Mouse (Mus musculus): ENCODE data around the gene Mei1. TPM values are rescaled to one million over a fixed set of nuclear protein-coding genes. Genes with fewer than 3 reads are reported as not detected.

Mei1 gene
- total RNA-seq (2014; fragmentation: Nextera tagmentation) (not detected in 2 replicates), total RNA-seq (2017) (0.05 TPM in 1 of 2 replicates, not detected in the other), polyA plus RNA-seq (2012) (not detected in 2 replicates)

- H3K36me3 ChIP-seq (replicated peaks) = no peaks in the 10 kb centered on the region
- no peaks in the 10 kb centered on the region for H3K4me1 ChIP-seq (ENCODE audit: insufficient read depth, low read depth, low read length)
- DNase-seq (ENCODE audit: low spot score) (no peak), ATAC-seq (ENCODE audit: extremely low read depth, insufficient number of reproducible peaks, low FRiP score, poor library complexity, severe bottlenecking) (no peak)
- H3K9me3 ChIP-seq (replicated peaks) = no peaks in the 10 kb centered on the region
- H3K27me3 ChIP-seq (ENCODE audit: insufficient read depth, low read length) = peaks cover 45% of the 10 kb centered on the region
- TF ChIP-seq TAL1 (conservative IDR thresholded peaks at IDR 0.05; ENCODE audit: low read depth, low read length) (no peak), POLR2AphosphoS5 (IDR thresholded peaks at IDR 0.05; ENCODE audit: insufficient replicate concordance, low read depth, low read length) (no peak), GATA2 (IDR thresholded peaks at IDR 0.05; ENCODE audit: borderline replicate concordance, low read depth, low read length) (no peak), CTCF (IDR thresholded peaks at IDR 0.05; ENCODE audit: low read depth, low read length) (no peak)
- H3K4me3 ChIP-seq (ENCODE audit: low read depth, low read length) = no peak within 1 kb of the TSS
Observed at GRCm38 (mm10) chr15:82069898-82070297, at the start of gene Mei1. Gene Mei1 (plus strand): TSS chr15:82069996.

- DNase-seq (ENCODE audit: low spot score) (no peak), ATAC-seq (ENCODE audit: extremely low read depth, insufficient number of reproducible peaks, low FRiP score, poor library complexity, severe bottlenecking) (no peak)
- peaks cover 87% of the 10 kb centered on the region for H3K36me3 ChIP-seq (replicated peaks)
- no peaks in the 10 kb centered on the region for H3K27me3 ChIP-seq (ENCODE audit: insufficient read depth, low read length)
- H3K4me1 ChIP-seq (ENCODE audit: insufficient read depth, low read depth, low read length) = peaks cover 19% of the 10 kb centered on the region
- TF ChIP-seq POLR2AphosphoS5 (IDR thresholded peaks at IDR 0.05; ENCODE audit: insufficient replicate concordance, low read depth, low read length) = no peak
- TF ChIP-seq CTCF (IDR thresholded peaks at IDR 0.05; ENCODE audit: low read depth, low read length) = no peak
- no peak for TF ChIP-seq GATA1 (IDR thresholded peaks at IDR 0.05; ENCODE audit: borderline replicate concordance, low read length)
- no peak for TF ChIP-seq GATA2 (IDR thresholded peaks at IDR 0.05; ENCODE audit: borderline replicate concordance, low read depth, low read length)
- H3K4me3 ChIP-seq (ENCODE audit: low read depth, low read length) = no peak overlapping the region
- no peaks in the 10 kb centered on the region for H3K9me3 ChIP-seq (replicated peaks)
Observed at GRCm38 (mm10) chr15:82022535-82023088, 47.2 kb upstream of the Mei1 start.

GRCm38 (mm10) chr15:82023965-82024635 lies 45.7 kb upstream of the Mei1 start:
- H3K9me3 ChIP-seq (replicated peaks) = no peaks in the 10 kb centered on the region
- no peaks in the 10 kb centered on the region for H3K27me3 ChIP-seq (ENCODE audit: insufficient read depth, low read length)
- DNase-seq (ENCODE audit: low spot score) (no peak), ATAC-seq (ENCODE audit: extremely low read depth, insufficient number of reproducible peaks, low FRiP score, poor library complexity, severe bottlenecking) (no peak)
- TF ChIP-seq GATA2 (IDR thresholded peaks at IDR 0.05; ENCODE audit: borderline replicate concordance, low read depth, low read length) = no peak
- no peak for TF ChIP-seq CTCF (IDR thresholded peaks at IDR 0.05; ENCODE audit: low read depth, low read length)
- TF ChIP-seq POLR2AphosphoS5 (IDR thresholded peaks at IDR 0.05; ENCODE audit: insufficient replicate concordance, low read depth, low read length) = no peak
- TF ChIP-seq TAL1 (conservative IDR thresholded peaks at IDR 0.05; ENCODE audit: low read depth, low read length) = no peak
- no peak for TF ChIP-seq GATA1 (IDR thresholded peaks at IDR 0.05; ENCODE audit: borderline replicate concordance, low read length)
- peaks cover 94% of the 10 kb centered on the region for H3K36me3 ChIP-seq (replicated peaks)
- H3K4me3 ChIP-seq (ENCODE audit: low read depth, low read length) = no peak overlapping the region
- peaks cover 13% of the 10 kb centered on the region for H3K4me1 ChIP-seq (ENCODE audit: insufficient read depth, low read depth, low read length)

GRCm38 (mm10) chr15:82027276-82027675 lies 42.5 kb upstream of the Mei1 start:
- Histone ChIP-seq H3K27me3 (ENCODE audit: insufficient read depth, low read length) (no peaks in the 10 kb centered on the region), H3K4me3 (ENCODE audit: low read depth, low read length) (no peak overlapping the region), H3K9me3 (replicated peaks) (no peaks in the 10 kb centered on the region), H3K4me1 (ENCODE audit: insufficient read depth, low read depth, low read length) (peaks cover 14% of the 10 kb centered on the region), H3K36me3 (replicated peaks) (peaks cover 97% of the 10 kb centered on the region)
- DNase-seq (ENCODE audit: low spot score) (no peak), ATAC-seq (ENCODE audit: extremely low read depth, insufficient number of reproducible peaks, low FRiP score, poor library complexity, severe bottlenecking) (no peak)
- no peak for TF ChIP-seq POLR2AphosphoS5 (IDR thresholded peaks at IDR 0.05; ENCODE audit: insufficient replicate concordance, low read depth, low read length)
- TF ChIP-seq TAL1 (conservative IDR thresholded peaks at IDR 0.05; ENCODE audit: low read depth, low read length) = no peak
- TF ChIP-seq GATA2 (IDR thresholded peaks at IDR 0.05; ENCODE audit: borderline replicate concordance, low read depth, low read length) = no peak
- TF ChIP-seq CTCF (IDR thresholded peaks at IDR 0.05; ENCODE audit: low read depth, low read length) = no peak
- TF ChIP-seq GATA1 (IDR thresholded peaks at IDR 0.05; ENCODE audit: borderline replicate concordance, low read length) = no peak

GRCm38 (mm10) chr15:82027726-82028125 lies 42.1 kb upstream of the Mei1 start:
- TF ChIP-seq GATA2 (IDR thresholded peaks at IDR 0.05; ENCODE audit: borderline replicate concordance, low read depth, low read length) (no peak), TAL1 (conservative IDR thresholded peaks at IDR 0.05; ENCODE audit: low read depth, low read length) (no peak), GATA1 (IDR thresholded peaks at IDR 0.05; ENCODE audit: borderline replicate concordance, low read length) (no peak), POLR2AphosphoS5 (IDR thresholded peaks at IDR 0.05; ENCODE audit: insufficient replicate concordance, low read depth, low read length) (no peak), CTCF (IDR thresholded peaks at IDR 0.05; ENCODE audit: low read depth, low read length) (no peak)
- DNase-seq (ENCODE audit: low spot score) (no peak), ATAC-seq (ENCODE audit: extremely low read depth, insufficient number of reproducible peaks, low FRiP score, poor library complexity, severe bottlenecking) (no peak)
- Histone ChIP-seq H3K27me3 (ENCODE audit: insufficient read depth, low read length) (no peaks in the 10 kb centered on the region), H3K4me1 (ENCODE audit: insufficient read depth, low read depth, low read length) (peaks cover 11% of the 10 kb centered on the region), H3K4me3 (ENCODE audit: low read depth, low read length) (no peak overlapping the region), H3K9me3 (replicated peaks) (no peaks in the 10 kb centered on the region), H3K36me3 (replicated peaks) (peaks cover 97% of the 10 kb centered on the region)

GRCm38 (mm10) chr15:82032386-82032785 lies 37.4 kb upstream of the Mei1 start:
- Histone ChIP-seq H3K9me3 (replicated peaks) (no peaks in the 10 kb centered on the region), H3K4me1 (ENCODE audit: insufficient read depth, low read depth, low read length) (peaks cover 20% of the 10 kb centered on the region; the same call in 1 of the 2 replicates), H3K36me3 (replicated peaks) (peaks cover 92% of the 10 kb centered on the region), H3K4me3 (ENCODE audit: low read depth, low read length) (no peak overlapping the region), H3K27me3 (ENCODE audit: insufficient read depth, low read length) (no peaks in the 10 kb centered on the region)
- ATAC-seq (ENCODE audit: extremely low read depth, insufficient number of reproducible peaks, low FRiP score, poor library complexity, severe bottlenecking) (no peak), DNase-seq (ENCODE audit: low spot score) (no peak)
- TF ChIP-seq TAL1 (conservative IDR thresholded peaks at IDR 0.05; ENCODE audit: low read depth, low read length) (no peak), GATA2 (IDR thresholded peaks at IDR 0.05; ENCODE audit: borderline replicate concordance, low read depth, low read length) (no peak), GATA1 (IDR thresholded peaks at IDR 0.05; ENCODE audit: borderline replicate concordance, low read length) (no peak), CTCF (IDR thresholded peaks at IDR 0.05; ENCODE audit: low read depth, low read length) (no peak), POLR2AphosphoS5 (IDR thresholded peaks at IDR 0.05; ENCODE audit: insufficient replicate concordance, low read depth, low read length) (no peak)

All from G1E (cell line).